Mouse (Mus musculus) heart, adult 18-20 months (tissue): ENCODE data around the gene Rps13. TPM values are rescaled to one million over a fixed set of nuclear protein-coding genes. Genes with fewer than 3 reads are reported as not detected.
"Not testable (repeated sequence)": the region's sequence is repeated elsewhere in the genome, so short reads cannot be mapped to it uniquely, and the experiment has no call there.

ENCODE experiments used
- DNase-seq, 2 experiments: peaks; one replicate each; pipeline ENCODE4 v3.0.0; 2021 to 2022; ENCODE audit warnings: mixed read lengths in 1 of 2
- long read RNA-seq, 2 experiments: library from polyadenylated mRNA; stranded (forward); transcript quantifications; one replicate each; pipeline ENCODE4 v2.0.0; 2021
- total RNA-seq, 2 experiments: library from RNA; stranded (reverse); gene quantifications; 2 replicates each; pipeline ENCODE4 v1.2.3; 2021

The Rps13 gene
- total RNA-seq: 100 to 1,000 TPM; 410 to 411 TPM
- long read RNA-seq, experiment 1, transcript Rps13-201 (6 exons, 589 nt): major isoform, 156 of 164 reads
- long read RNA-seq, experiment 1, partial matches to known transcripts: 2 of 164 reads
- long read RNA-seq, experiment 1, other reads (novel, unspliced or antisense): 2 of 164 reads
- long read RNA-seq, experiment 2, transcript Rps13-201 (6 exons, 589 nt): major isoform, 134 of 140 reads
- long read RNA-seq, experiment 2, partial matches to known transcripts: 3 of 140 reads
- long read RNA-seq, experiment 2, other reads (novel, unspliced or antisense): 2 of 140 reads

DNA sequence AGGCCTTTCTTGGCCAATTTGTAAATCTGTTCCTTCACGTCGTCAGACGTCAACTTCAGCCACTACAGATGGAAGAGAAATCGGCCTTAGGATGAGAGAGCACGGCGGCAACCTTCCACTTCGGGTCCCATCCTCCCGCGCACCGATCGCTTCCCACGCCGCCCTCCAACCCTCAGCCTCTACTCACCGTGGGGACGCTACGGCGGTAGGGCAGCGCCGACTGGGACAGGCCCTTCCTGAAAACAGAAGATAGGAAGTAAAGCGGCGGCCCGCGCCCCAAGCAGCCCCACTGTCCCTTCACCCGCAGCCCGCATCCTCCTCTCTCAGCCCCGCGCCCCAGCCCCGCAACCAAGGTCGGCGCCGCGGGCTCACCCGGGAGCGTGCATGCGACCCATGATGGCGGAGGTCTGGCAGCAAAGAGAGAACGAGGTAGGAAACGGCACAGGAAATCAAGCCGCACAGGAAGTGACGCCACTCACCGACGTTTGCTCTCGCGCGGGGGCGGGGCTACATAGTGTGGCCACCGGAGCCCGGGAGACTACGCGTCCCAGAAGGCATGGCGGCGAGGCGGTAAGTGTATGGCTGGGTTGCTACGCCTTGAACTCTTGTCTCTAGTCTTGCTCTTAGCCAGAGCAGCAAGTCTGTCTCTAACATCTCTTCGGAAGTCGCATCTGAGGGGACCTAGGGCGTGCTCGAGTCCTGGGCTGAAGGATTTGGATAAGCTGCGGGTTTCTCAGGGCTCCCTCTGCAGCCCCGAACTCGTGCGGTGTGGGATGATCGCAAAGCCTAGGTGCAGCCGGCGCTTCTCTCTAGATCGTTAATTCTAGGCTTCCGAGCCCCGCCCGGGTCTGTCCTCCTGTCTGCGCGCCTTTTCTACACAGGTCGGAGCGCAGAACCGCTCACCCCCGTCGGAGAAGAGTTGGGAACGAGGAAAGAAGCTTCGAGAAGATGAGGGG is at the start of gene Rps13:
Rps13 (minus strand) TSS at position 483 of the 956 bp plus-strand sequence.
- DNase-seq: peak; percentile 98

DNA sequence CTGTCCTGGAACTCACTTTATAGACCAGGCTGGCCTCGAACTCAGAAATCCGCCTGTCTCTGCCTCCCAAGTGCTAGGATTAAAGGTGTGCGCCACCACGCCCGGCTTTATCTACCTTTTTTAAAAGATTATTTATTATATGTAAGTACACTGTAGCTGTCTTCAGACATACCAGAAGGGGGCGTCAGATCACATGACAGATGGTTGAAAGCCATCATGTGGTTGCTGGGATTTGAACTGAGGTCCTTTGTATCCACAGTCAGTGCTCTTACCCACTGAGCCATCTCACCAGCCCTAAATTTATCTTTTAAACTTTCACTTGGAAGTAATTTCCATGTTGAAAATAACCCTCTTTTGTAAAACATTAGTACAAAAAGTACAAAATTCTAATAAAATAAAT is 45.2 kb upstream of the Rps13 start:
- not testable (repeated sequence) for DNase-seq

- DNase-seq: no peak
These were observed 40.3 kb upstream of the Rps13 start for GRCm38 (mm10) chr7:116374284-116374683.

- DNase-seq: peak; percentile 67 to 86
These were observed 2.2 kb upstream of the Rps13 start for GRCm38 (mm10) chr7:116336226-116336625.

DNA sequence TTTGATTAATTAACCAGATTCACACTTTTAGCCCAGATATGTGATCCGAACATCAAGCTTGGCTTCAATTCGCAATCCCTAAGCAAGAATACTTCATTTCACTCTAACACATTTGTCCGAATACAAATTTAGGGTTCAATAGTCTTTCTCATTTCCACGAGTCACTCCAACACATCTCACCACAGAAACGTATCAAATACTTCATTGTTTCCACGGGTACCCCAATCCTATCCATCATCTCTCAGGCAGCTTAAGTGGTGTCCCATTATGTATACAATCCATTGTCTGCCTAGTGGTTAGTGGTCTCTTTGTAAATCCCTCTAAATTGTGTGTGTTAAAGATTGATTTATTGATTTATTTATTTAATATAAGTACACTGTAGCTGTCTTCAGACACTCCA is 1.1 kb upstream of the Rps13 start:
- DNase-seq: peak in 1 of 2 experiments; percentile 3

GRCm38 (mm10) chr7:116334669-116335038 is 659 bp upstream of the Rps13 start:
- no peak for DNase-seq

DNA sequence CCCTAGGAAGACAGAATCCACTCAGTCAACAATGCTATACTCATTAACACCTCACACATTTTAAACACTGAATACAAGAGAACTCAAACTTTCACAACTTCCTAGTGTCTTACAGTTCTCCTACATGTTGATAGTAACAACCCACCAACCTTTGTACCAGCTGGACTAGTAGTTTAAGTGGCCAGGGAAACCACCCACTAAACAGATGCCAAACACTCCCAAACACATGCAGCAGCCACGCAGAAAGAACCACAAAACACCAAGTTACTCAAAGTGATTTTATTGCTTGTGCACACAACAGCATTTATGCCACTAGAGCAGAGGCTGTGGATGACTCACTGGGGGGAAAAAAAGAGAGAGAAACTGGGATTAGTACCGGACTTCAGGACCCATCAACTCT is 2.7 kb downstream of the Rps13 start:
- no peak for DNase-seq

- DNase-seq: no peak
These were observed 4.1 kb downstream of the Rps13 start for GRCm38 (mm10) chr7:116329858-116330257.

GRCm38 (mm10) chr7:116328777-116329176 is 5.2 kb downstream of the Rps13 start:
- no peak for DNase-seq

GRCm38 (mm10) chr7:116327901-116328300 is 6.1 kb downstream of the Rps13 start:
- DNase-seq: no peak

GRCm38 (mm10) chr7:116323331-116323964 is 10.5 kb downstream of the Rps13 start:
- DNase-seq: peak; percentile 59 to 80

GRCm38 (mm10) chr7:116309456-116309855 is 24.5 kb downstream of the Rps13 start:
- DNase-seq: no peak

DNA sequence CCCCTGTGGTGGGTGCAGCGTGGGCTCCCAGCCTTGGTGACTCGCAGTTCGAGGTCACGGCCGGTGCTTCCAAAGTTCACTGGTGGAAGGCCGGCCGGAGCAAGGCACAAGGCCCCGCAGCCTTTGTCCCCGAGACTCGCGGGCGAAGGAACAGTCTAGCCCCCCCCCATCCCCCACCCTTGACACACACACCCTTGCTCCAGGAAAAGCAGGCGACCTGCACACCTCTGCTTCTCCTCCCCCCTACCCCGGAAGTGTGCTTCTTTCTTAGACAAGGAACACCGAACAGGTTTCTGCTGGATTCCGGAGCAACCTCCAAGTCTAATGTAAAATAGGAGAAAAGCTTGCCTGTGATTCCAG is 25.4 kb downstream of the Rps13 start:
- no peak for DNase-seq

DNA sequence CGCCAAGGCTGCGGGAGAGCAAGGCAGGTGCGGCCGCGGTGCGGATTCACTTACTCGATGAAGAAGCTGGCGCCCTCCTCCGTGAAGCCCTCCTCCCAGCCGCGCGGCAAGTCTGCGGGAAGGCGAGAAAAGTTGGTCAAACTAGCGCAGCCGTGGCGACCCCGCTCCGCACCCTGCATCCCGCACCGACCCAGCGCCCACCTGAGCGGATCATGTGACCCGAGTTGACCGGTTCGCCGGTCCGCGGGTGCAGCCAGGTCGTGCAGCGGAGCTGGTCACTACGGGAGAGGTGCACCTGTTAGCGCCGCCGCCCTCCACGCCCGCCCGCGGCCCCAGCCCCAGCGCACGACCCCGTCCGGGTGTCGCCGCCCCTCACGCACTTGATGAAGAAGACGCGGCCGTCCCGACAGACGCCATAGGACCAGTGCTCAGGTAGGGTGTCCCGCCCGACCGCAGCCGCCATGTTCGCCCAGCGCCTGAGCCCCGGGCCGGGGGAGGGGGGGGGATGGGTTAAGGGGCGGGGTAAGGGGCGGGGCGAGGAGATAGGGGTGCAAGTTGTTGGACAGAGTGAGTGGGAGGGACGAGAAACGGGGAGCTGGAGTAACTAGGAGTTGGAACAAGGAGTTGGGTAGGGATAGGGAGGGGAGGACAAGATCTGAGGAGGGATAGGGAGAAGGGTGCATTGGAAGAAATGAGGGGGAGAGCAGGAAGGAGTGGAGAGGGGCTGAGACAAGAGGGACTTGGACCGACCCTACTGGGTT is 25.9 kb downstream of the Rps13 start, which contains the start of gene Plekha7:
Plekha7 (minus strand) TSS at position 506 of the 761 bp plus-strand sequence.
- DNase-seq: peak; percentile 38 to 39

GRCm38 (mm10) chr7:116307099-116307870 is 26.7 kb downstream of the Rps13 start:
- peak; percentile 71 to 76 for DNase-seq

- DNase-seq: no peak
These were observed 27.4 kb downstream of the Rps13 start for GRCm38 (mm10) chr7:116306601-116307000.

DNA sequence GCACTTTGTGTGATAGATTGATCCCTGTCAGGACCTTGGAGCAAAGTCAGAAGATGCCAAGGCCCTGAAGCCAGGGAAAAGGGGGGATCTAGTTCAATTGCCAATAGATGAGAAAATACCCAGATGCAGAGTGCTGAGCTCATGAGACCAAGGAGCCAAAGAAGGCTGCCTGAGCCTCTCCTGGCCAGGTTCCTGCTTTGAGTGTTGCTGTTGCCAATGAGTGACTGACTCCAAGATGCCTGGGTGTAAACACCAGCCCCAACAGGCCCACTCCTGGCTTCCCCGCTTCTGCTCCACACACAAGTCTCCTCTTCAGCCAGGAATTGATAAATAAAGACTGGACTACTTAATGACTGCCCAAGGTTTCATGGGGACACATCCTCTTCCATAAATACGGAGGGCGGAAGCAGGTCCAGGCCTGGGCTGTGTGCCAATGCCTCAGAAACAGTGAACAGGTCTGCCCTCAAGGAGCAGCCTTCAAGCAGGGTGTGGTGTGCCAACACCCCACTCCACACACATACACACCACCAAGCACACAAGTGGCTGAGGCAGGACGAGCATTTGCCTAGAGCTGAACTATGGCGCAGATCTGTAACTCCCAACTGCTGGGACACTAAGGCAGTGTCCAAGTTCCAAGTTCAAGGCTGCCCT is 32.2 kb downstream of the Rps13 start:
- peak; percentile 22 to 26 for DNase-seq

- DNase-seq: no peak
These were observed 32.9 kb downstream of the Rps13 start for GRCm38 (mm10) chr7:116301144-116301543.

GRCm38 (mm10) chr7:116298851-116299250 is 35.1 kb downstream of the Rps13 start:
- DNase-seq: no peak

DNA sequence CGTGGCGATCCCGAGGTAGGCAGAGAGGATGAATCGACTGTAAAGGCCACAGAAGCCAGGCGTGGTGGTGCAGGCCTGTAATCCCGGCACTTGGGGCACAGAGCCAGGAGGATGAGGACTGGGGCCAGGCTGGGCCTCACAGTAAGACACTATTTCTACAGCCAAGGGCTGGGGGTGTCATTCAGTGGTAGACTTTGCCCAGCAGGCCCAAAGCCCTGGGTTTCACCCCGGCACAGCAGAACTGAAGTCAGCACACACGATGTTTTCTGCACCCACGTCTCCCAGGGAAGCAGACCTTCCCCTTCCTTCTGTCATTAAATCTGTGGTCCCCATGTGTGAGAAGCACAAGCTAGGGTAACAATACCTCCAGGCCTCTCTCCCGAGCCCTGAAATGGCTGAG is 35.6 kb downstream of the Rps13 start:
- DNase-seq: no peak

DNA sequence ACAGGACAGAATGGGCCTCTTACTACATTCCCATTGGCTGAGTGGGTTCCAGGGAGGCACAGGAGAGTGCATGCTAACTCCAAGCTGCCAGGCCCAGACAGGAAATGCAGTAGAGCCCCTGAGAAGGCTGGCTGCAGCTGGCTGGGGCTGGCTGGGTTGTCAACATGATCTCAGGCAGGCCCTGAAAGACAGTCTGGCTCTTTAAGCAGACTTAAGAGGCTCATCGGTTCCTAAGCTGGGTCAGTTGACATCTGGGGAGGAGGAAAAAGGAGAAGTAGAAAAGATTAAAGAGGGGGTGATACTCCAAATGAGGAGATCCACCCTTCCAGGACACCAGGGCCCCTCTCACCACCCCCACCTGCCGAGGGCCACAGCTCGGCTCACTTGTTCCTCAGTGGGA is 39.0 kb downstream of the Rps13 start:
- DNase-seq: no peak
